Mouse (Mus musculus) heart, postnatal 14 days (tissue): Measurements from ENCODE around the gene 1700020D05Rik. TPM values are rescaled to one million over a fixed set of nuclear protein-coding genes. Genes with fewer than 3 reads are reported as not detected.
A peak's percentile ranks its signal among the peaks of the same experiment; 100 is the strongest.

ENCODE experiments used
- DNase-seq, 2 experiments: peaks; one replicate each; pipeline ENCODE4 v3.0.0; 2021 to 2022
- intact Hi-C: fragments of 180-260 bp; cut with DNase I; formaldehyde crosslinking; loops from one replicate; pipeline ENCODE4 v1.15.1; 2025
- total RNA-seq, 2 experiments: library from RNA; stranded (reverse); gene quantifications; 2 replicates each; pipeline ENCODE4 v1.2.3; 2021

Gene 1700020D05Rik
- total RNA-seq, 2 experiments from 2014 or later, result 0.93 to 1.2 TPM

DNA sequence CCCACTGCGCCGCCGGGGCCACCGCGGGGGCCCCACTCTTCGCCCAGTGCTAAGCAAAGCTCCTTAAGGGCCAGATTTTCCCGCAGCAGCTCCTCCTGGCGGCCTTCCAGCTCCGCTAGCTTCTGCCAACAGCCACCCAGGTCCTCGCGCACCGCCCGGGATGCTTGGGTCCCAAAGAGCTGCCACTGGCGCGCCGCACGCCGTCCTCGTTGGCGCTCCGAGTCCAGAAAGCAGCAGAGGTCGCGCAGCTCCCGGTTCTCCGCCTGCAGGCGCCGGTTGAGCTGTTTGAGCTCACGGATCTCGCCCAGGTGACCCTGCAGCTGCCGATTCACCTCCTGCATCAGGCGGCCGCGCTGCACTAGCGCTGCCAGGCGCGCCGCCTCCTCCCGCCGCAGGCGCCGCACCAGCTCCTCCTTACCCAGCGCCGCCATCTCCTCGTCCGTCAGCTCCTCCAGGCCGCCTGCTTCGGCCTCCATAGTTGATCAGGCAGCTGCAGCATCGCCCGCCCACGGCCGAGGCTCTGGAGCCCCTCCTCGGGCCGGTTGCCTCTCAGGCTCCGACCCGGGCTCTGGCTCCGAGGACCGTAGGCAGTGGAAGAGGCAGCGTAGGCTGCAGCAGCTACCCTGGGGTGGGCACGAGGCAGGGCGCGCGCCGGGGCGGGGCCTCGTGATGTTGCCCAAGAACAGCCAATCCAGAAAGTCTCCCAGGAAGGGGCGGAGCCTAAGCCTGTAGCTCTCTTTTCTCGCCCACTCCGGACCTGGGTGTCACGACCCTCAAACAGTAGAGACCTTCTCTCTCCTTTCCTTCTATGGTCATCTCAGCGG lies 46.5 kb downstream of the 1700020D05Rik start:
- intact Hi-C loops, result no loop called here

DNA sequence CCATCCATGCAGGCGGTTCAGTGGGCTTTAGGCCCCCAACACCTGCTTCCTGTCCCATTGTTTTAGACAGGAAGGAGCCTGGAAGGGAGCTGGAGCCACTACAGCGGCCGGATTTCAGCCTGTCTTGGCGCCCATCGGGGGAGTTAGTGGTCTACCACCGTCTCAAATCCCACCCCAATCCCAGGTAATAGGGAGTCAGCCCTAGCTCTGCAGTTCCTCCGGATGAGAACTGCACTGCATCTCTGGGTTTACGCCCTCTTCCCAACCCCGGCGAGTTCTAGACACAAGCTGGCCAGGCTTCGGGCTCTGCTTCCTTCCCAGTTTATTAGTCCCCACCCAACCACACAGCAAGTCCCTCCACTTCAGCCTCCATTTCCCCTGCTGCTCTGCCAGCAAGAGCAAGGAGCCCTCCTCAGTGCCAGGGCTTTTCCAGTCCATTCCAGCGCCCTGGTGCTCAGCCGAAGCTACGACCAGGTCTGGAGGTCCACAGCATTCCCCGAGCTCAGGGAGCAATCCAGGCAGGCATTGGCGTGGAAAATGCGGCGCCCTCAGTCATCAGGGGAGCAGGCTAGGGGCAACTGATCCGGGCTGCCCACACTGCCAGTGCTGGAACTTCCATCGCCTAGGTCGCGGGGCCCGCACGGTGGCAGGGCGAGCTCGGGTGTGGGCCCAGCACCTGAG lies 47.2 kb downstream of the 1700020D05Rik start:
- intact Hi-C loops, result no loop called here
- DNase-seq, result peak; percentile 51 to 54

More for the DNA sequence above, 46.5 kb downstream of the 1700020D05Rik start:
- DNase-seq, result peak; percentile 96

DNA sequence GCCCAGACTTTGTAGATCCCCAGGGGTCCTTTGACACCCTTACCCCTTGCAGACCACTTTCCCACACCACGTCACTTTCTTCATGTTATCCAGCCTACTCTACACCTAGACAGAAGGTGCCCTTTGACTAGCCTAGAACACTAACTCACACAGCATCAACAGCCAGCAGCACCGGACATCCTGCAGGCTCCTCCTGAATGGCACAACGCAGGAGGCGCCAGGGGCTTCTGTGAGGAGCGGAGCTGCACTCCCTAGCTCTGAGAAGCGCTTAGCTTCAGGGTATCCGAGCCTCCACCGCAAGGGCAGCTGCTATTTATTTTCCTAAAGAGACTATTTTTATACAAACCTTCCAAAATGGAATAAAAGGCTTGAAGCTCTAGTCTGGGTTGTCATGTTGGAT lies 48.0 kb downstream of the 1700020D05Rik start:
- intact Hi-C loops, result no loop called here
- DNase-seq, result no peak

DNA sequence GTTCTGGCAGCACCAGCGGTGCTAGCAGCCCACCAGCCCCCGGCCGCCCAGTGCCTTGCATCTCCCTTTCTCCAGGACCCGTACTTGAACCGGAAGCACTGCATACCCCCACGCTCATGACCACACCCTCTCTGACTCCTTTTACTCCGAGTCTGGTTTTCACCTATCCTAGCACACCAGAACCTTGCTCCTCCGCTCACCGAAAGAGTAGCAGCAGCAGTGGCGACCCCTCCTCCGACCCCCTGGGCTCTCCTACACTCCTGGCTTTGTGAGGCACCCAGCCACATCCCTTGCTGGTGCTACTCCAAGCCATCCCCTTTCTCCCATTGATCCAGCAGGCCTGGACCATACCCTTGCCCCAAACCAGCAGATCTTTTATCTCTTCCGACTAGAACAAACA lies 48.5 kb downstream of the 1700020D05Rik start:
- DNase-seq, result no peak
- intact Hi-C loops, result no loop called here

Other genes with a start within 250 kb of the 1700020D05Rik start
- 10 to 100 TPM; 21.5 to 22.1 TPM for gene Pacs1, start 230.7 kb downstream of the 1700020D05Rik start, total RNA-seq
- gene Sf3b2, start 208.3 kb downstream of the 1700020D05Rik start, total RNA-seq, result 100 to 1,000 TPM; 109 to 116 TPM
- gene Gal3st3, start 205.5 kb downstream of the 1700020D05Rik start, total RNA-seq, result 10 to 100 TPM; 20.0 to 23.8 TPM
- gene Catsper1, start 168.0 kb downstream of the 1700020D05Rik start, total RNA-seq, result not detected
- gene Cst6, start 154.2 kb downstream of the 1700020D05Rik start, total RNA-seq, result 1 to 10 TPM; 4.6 to 4.9 TPM
- 10 to 100 TPM; 21.5 to 22.6 TPM for gene Eif1ad, start 137.0 kb downstream of the 1700020D05Rik start, total RNA-seq
- 100 to 1,000 TPM; 115 to 145 TPM for gene Banf1, start 136.6 kb downstream of the 1700020D05Rik start, total RNA-seq
- gene Sart1, start 115.1 kb downstream of the 1700020D05Rik start, total RNA-seq, result 10 to 100 TPM; 47.5 to 49.5 TPM
- gene Tsga10ip, start 101.3 kb downstream of the 1700020D05Rik start, total RNA-seq, result under 1 TPM; 0.31 to 0.90 TPM
- gene Drap1, start 78.8 kb downstream of the 1700020D05Rik start, total RNA-seq, result 100 to 1,000 TPM; 252 to 264 TPM
- gene AI837181, start 78.6 kb downstream of the 1700020D05Rik start, total RNA-seq, result 10 to 100 TPM; 39.9 to 41.9 TPM
- not detected for gene Fosl1, start 56.2 kb downstream of the 1700020D05Rik start, total RNA-seq
- 10 to 100 TPM in 1 of 2 experiments, 1 to 10 TPM in 1; 10.0 to 11.2 TPM for gene Ccdc85b, start 45.9 kb downstream of the 1700020D05Rik start, total RNA-seq
- gene Fibp, start 43.2 kb downstream of the 1700020D05Rik start, total RNA-seq, result 10 to 100 TPM; 55.7 to 63.2 TPM
- gene Ctsw, start 35.3 kb downstream of the 1700020D05Rik start, total RNA-seq, result under 1 TPM in 1 of 2 experiments, not detected in 1; 0.71 TPM
- 10 to 100 TPM; 17.9 to 18.3 TPM for gene Efemp2, start 29.8 kb downstream of the 1700020D05Rik start, total RNA-seq
- gene Mus81, start 15.4 kb downstream of the 1700020D05Rik start, total RNA-seq, result 10 to 100 TPM; 22.2 to 24.9 TPM
- 100 to 1,000 TPM; 274 to 350 TPM for gene Cfl1, start 13.3 kb downstream of the 1700020D05Rik start, total RNA-seq
- 1 to 10 TPM; 6.6 to 8.5 TPM for gene Snx32, start 6.8 kb upstream of the 1700020D05Rik start, total RNA-seq
- gene Ovol1, start 56.9 kb upstream of the 1700020D05Rik start, total RNA-seq, result not detected
- 1 to 10 TPM; 2.3 to 3.5 TPM for gene Ap5b1, start 64.2 kb upstream of the 1700020D05Rik start, total RNA-seq
- gene Rnaseh2c, start 98.1 kb upstream of the 1700020D05Rik start, total RNA-seq, result 10 to 100 TPM; 50.8 to 51.8 TPM
- gene Kat5, start 106.5 kb upstream of the 1700020D05Rik start, total RNA-seq, result 10 to 100 TPM; 28.4 to 30.8 TPM
- gene Rela, start 133.7 kb upstream of the 1700020D05Rik start, total RNA-seq, result 10 to 100 TPM; 25.8 to 29.9 TPM
- 10 to 100 TPM; 32.7 to 33.8 TPM for gene Sipa1, start 159.9 kb upstream of the 1700020D05Rik start, total RNA-seq
- 10 to 100 TPM; 35.9 to 37.2 TPM for gene Map3k11, start 185.0 kb upstream of the 1700020D05Rik start, total RNA-seq
- 10 to 100 TPM; 24.0 to 24.9 TPM for gene Pcnx3, start 185.1 kb upstream of the 1700020D05Rik start, total RNA-seq
- not detected for gene Kcnk7, start 200.6 kb upstream of the 1700020D05Rik start, total RNA-seq
- gene Ehbp1l1, start 222.5 kb upstream of the 1700020D05Rik start, total RNA-seq, result 100 to 1,000 TPM; 124 to 141 TPM
- gene Fam89b, start 225.9 kb upstream of the 1700020D05Rik start, total RNA-seq, result 10 to 100 TPM; 38.6 to 40.1 TPM
- gene Ltbp3, start 237.1 kb upstream of the 1700020D05Rik start, total RNA-seq, result 10 to 100 TPM; 47.2 to 55.5 TPM